Mouse (Mus musculus): ENCODE measurements at regions not wholly inside any gene's neighbourhood (a gene's known extent, or its start where the extent isn't known, plus 50 kb on each side); places are given as distances from the start of the nearest gene placed in this dataset.

DNA sequence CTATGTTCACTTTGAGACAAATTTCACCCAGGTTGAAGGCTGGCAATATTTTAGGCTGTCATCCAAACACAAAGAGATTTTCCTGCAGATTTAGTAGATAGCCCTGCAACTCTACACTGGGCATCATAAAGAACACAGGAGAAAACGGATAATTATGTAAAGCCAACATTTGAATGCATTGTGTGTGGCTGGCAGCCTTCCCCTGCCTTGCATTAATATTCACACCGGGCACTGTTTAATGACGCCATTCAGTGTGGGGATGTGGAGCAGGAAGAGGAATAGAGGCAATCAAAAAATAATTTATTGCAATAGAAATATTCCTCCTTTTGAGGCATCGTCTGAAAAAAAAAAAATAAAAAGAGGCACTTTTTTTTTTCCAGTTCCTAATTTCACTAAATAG lies 105.7 kb downstream of the Samd5 start:
- DNase-seq (ENCODE audit: low read depth, low spot score), result no peak

DNA sequence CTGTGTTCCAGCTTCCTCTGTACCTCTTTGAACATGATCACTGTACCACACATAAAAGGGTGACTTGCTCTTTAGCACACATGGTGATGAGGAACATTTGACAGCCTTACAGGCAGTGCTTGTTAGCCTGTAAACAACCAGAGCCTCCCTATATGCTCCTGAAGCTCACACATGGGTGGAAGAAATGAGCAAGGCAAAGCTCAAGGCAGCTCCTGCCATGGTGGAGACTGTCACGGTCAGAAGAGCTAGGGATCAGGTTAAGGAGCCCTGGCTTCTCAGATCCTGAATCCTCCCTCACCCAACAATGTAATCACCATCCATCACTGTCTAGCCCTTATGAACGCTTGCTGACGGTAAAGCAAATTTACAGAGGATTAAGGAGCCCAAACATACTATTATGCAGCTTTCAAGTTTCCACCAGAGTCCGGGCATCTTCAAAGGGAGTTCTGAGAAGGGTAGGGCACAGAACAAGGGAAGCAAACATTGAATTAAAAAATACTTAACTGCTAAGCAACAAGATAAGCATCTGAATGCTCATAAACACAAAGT lies 117.4 kb downstream of the Samd5 start:
- no peak for DNase-seq (ENCODE audit: low read depth, low spot score)

GRCm38 (mm10) chr10:9557092-9557491 lies 117.9 kb downstream of the Samd5 start:
- no peak for DNase-seq (ENCODE audit: low read depth, low spot score)

GRCm38 (mm10) chr10:9553946-9554345 lies 121.1 kb downstream of the Samd5 start:
- no peak for DNase-seq (ENCODE audit: low read depth, low spot score)

DNA sequence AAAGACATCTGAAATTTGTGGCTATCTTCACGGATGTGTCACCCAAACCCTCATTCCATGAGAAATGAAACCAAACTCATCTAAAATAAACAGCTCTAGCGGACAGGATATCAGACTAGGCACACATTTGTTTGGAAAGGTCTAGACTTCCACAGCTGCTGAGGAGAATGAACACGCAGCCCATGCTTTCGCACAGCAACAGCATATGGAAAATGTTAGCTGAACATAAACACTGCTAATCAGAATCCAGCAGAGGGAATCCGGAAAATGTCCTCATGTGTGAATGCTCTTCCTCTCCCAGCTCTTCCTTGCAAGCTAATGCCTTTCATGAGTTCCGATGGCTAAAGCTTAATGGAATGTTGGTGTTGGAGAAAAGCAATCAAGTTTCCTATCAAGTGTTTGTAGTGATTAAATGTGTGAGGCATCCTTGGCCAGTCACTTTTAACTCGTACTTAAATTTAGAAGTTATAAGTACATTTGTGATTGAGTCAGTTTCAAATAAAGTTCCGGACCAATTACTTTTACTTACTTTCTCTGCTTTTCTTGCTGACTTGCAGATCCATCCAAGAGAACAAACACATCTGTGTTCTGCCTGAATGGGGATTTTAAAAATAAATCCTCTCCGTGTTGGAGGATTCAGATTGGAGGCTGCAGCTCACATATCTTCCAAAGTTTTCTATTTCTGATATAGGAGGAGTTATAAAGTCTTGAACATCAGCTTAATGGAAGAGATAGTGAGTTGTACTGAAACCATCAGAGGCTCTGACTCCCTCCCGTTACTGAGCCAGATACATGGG lies 124.9 kb downstream of the Samd5 start:
- DNase-seq (ENCODE audit: low read depth, low spot score), result no peak

GRCm38 (mm10) chr10:9545807-9546206 lies 129.2 kb downstream of the Samd5 start:
- no peak for DNase-seq (ENCODE audit: low read depth, low spot score)

DNA sequence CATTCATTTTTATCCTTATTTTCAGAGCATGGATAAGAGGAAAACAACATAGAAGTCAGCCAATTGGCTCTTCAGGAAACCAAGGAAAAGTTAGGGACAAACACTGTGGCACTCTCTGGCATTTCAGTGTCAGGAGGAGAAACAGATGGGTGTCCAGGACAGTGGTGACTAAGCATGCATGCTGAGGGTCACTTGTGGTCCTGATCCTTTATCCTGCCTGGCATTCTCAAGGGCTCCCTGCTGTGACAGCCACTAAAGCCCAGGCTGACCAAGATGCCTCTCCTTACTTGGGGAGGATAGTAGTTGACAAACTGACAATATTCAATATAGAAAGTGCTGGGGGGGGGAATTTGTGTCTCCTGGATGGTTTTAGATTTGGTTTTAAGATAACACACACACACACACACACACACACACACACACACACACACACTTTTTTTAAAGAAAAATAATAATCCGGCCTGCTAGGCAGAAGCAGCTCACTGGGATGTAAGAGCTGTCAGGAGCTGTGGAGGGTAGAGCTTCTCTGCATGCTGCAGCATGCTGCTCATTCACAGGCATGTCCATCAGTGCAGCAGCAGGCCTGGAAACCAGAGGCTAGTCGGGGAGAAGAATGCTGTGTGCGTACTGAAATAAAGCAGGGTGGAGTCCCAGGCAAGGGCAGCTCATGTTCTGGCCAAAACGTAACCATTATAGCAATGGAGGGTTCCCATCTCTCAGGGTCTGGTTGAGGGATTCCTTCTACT lies 130.8 kb downstream of the Samd5 start:
- DNase-seq (ENCODE audit: low read depth, low spot score), result no peak

DNA sequence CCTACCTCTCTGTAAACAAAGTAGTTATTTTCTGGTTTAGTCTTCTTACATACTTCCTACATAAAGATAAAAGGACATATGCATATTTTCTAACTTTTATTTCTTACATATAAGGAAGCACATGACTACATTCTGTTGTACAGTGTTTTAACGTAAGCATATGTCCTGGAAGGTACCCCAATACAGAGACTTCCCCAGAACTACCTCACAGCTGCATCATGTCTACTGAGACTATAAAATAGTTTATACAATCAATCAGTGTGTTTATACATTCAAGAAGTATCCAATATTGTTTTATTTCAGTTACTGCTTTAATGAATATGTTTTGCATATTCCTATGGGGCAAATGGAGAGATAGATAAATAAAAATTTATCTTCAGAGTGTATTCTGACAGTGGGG lies 133.4 kb downstream of the Samd5 start:
- no peak for DNase-seq (ENCODE audit: low read depth, low spot score)

GRCm38 (mm10) chr10:9537686-9538085 lies 137.3 kb downstream of the Samd5 start:
- no peak for DNase-seq (ENCODE audit: low read depth, low spot score)

DNA sequence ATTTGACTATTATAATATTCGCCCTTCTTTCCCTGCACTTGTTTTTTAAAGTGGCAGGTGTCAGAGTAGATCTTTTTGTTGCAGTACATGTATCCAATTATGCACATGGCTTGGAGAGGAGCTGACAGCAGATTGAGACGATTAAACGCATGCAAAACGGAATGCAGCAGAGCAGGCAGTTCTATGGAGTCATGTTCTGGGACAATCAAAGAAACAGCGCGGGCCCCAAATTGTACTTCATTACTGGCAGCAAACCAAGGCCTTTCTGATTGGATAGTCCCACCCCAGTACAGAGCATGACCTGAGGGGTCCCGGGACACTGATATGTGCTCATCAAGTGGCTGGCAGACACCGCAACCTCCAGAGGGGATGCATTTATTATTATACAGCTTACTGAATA lies 140.5 kb downstream of the Samd5 start:
- no peak for DNase-seq (ENCODE audit: low read depth, low spot score)

DNA sequence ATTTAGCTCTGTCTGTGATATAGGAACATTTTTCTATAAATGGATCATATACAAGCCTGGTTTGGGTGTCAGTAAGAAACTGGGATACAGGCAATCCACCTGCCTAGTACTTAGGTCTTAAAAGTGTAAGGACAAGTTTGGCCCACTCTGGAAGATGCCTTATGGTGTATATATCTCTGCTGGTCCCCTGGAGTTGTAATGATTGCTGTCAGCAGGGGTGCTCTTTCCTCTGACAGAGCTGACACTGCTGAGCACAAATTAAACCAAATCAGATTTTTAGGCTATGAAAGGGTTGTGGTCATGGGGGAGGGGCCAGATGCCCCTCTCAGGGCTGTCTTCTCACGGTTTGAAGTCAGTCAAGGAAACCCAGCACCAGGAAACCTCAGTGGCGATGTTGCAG lies 141.7 kb downstream of the Samd5 start:
- DNase-seq (ENCODE audit: low read depth, low spot score), result no peak

GRCm38 (mm10) chr10:9531931-9532330 lies 143.1 kb downstream of the Samd5 start:
- DNase-seq (ENCODE audit: low read depth, low spot score), result no peak

- DNase-seq (ENCODE audit: low read depth, low spot score), result no peak
Measured at GRCm38 (mm10) chr10:9529408-9529807, 145.6 kb downstream of the Samd5 start.

GRCm38 (mm10) chr10:9528066-9528465 lies 146.9 kb downstream of the Samd5 start:
- no peak for DNase-seq (ENCODE audit: low read depth, low spot score)

GRCm38 (mm10) chr10:9509764-9510390 lies 165.1 kb downstream of the Samd5 start:
- no peak for DNase-seq (ENCODE audit: low read depth, low spot score)

GRCm38 (mm10) chr10:9509092-9509671 lies 165.8 kb downstream of the Samd5 start:
- DNase-seq (ENCODE audit: low read depth, low spot score), result no peak

DNA sequence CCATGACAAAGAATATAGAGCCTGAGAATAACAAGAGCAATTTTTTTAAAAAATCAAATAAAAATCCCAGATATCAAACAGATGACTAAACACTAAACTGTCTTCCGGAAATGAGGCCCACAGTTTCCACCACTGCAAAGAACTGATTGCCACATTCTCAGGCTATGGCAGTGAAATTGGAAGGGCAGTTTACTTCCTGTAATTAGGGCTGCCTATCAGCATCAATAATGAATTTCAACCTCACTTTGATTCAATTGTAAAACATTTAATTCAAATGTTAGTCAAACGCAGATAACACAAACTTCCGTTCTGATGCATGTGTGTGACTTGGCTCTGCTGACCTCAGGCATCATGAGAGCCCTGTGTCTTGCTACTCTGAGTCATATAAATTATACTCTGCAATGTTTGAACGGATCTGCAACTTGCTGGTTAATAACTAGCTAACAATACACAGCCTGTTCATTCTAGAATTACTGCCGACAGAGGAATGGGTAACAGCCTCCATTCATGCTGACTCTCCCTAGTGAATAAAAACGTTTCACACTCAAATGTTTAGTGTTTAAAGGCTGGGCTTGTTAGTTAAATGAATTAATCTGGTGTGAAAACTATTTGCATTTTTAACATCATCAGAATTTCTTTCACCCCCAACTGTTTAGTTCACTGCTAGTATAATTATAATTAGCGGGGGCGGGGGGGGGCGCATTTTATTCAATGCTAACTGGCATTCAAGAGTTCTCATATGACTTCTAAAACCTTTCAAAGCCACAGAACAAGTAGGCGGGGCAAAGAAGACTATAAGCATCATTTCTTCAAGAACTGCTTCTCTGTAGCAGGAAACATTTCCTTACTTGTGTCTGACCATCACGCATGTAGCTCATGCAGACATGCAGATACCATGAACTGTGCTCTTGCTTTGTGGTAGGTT lies 171.2 kb downstream of the Samd5 start:
- no peak for DNase-seq (ENCODE audit: low read depth, low spot score)

- DNase-seq (ENCODE audit: low read depth, low spot score), result no peak
Measured at GRCm38 (mm10) chr10:9498550-9498949, 176.5 kb downstream of the Samd5 start.

- no peak for DNase-seq (ENCODE audit: low read depth, low spot score)
Measured at GRCm38 (mm10) chr10:9497021-9497420, 178.0 kb downstream of the Samd5 start.

DNA sequence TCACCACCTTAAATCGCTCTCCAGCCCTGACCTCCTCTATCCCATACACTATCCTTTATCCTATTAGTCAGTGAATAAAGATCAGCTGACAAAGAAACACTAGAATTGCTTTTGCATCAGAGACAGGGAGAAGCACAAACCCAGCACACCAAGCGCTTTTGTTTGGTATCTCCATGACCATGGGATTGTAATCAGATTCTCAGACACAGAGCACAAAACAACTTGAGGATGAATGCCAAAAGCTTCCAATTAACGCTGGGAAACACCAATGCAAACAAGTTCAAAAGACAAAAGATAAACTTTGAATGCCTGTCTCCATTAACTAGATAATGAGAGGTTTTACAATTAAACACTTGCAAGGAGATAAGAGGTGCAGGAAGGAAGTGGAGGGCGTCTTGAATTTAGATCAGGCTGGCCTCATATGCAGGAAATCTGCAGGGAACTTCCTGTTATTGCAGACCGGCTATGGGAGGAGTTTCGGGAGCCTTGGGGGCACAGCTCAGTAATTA lies 179.8 kb downstream of the Samd5 start:
- no peak for DNase-seq (ENCODE audit: low read depth, low spot score)

DNA sequence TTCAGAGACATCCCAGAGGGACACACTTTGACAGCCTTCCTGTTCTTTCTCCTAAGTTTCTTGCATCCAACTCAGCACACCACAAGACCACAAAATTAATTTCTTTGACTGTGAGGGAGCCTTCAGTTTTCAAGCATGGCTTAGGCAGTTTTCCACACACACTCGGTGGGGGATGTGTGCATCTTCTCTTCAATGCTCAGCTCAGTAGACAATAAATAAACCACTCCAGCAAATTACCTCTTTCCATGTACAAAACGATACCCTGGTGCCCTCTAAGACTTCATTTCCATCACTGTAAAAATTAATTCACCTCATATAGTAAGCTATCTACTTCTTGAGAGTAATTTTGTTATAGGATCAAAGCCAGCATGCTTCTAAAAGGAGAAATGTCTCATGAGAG lies 184.6 kb downstream of the Samd5 start:
- no peak for DNase-seq (ENCODE audit: low read depth, low spot score)

Measured in WW6 (cell line).